Mouse (Mus musculus): Measurements from ENCODE around the gene Olfr507. TPM values are rescaled to one million over a fixed set of nuclear protein-coding genes. Genes with fewer than 3 reads are reported as not detected.
"Not testable (repeated sequence)": the region's sequence is repeated elsewhere in the genome, so short reads cannot be mapped to it uniquely, and the experiment has no call there.

Gene Olfr507
- total RNA-seq (2021) = not detected
- long read RNA-seq, experiment 1 = 0 reads
- long read RNA-seq, experiment 2 = 0 reads

DNA sequence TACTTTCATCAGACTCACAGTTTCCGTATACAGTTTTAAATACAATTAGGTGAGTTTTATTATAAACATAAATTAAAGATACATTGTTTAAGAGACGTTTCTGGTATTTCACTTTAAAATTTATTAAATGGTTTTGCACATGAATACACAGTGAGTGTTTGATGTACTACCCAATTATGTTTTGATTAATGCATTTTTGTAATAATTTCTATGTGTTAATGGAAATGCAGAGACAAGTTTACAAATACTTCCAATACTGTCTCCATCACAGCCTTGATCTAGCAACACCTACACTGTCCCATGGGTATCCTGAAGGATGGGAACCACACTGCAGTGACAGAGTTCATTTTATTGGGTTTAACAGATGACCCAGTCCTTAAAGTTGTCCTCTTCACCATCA, at the start of gene Olfr507:
Gene Olfr507 (plus strand): TSS at position 301 of the 400 bp plus-strand sequence.
- intact Hi-C loops (cut with DNase I) = no loop called here
- no peak for DNase-seq

DNA sequence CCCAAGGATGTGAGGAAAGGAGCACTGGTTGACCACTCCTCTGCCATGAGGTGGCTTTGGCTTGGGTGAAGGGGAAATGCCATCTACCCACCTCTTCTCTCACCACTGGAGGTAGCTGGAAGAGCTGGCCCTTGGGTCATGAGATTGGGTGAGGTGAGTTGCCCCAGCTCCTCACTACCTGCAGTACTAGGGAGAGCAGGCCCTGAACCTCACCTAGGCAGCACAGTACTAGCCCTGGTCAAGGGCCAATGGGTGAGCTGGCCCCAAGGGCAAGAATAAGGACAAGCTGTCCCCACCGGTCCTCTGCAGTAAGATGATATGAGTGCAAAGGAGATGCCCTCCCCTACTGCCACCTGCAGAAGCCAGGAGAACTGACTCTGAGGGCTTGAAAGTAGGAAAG, 31.8 kb upstream of the Olfr507 start:
- intact Hi-C loops (cut with DNase I) = no loop called here

GRCm38 (mm10) chr7:108601916-108602315, 19.7 kb upstream of the Olfr507 start:
- intact Hi-C loops (cut with DNase I); DNase-seq: not testable (repeated sequence)

More for the DNA sequence above, 31.8 kb upstream of the Olfr507 start:
- DNase-seq = no peak

DNA sequence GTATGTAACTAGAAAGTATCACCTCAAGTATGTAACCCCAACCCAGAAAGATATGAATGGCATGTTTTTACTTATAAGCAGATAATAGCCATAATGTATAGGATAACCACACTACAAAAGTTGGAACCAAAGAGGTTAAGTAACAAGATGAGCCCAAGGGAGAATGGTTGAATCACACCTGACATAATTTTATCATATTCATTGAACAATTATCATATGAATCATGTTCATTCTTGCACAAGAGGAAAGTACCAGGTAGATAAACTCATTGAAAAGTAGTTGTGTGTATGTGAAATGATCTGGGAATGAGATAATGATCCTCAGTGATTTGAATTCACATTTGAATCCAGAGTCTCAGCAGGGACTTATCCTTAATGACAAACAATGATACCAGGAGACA, 11.1 kb upstream of the Olfr507 start, which contains the start of gene Olfr506:
Gene Olfr506 (plus strand): TSS at position 301 of the 400 bp plus-strand sequence.
- intact Hi-C loops (cut with DNase I) = no loop called here
- DNase-seq = no peak

DNA sequence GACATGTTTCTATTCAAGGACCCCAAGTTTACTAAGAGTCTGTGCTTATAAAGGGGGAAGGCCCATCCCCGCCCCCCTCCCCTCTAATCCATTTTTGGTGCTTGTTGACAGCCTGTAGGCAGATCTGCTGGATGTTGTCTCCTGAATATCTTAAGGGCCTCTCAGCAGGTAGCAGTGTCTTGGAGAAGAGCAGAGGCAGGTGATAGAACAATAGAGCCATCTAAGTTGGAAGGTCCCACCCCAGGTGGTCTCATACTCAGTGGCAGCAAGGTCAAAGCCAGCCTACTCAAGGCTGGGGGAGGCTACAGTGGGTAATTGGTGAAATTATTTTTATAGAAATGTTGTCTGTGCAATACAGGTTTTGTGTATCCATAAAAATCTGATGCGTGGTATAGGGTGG, 7.5 kb upstream of the Olfr507 start:
- intact Hi-C loops (cut with DNase I) = no loop called here
- DNase-seq = no peak

DNA sequence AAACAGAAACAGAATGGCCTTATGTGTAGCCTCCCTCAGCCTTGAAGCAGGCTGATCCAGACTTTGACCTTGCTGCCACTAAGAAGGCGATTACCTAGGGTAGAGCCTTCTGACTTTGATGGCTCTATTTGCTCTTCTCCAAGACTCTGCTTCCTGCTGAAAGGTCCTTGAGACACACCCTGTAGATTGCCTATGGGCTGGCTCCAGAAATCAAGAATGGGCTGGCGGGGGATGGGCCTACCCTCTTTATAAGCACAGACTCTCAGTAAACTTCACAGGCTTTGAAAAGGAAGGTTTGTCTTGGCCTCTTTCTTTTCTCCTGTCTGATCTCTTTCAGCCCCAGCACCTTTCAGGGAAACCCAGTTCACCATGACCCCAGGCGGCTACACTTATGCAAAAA, 4.8 kb upstream of the Olfr507 start:
- intact Hi-C loops (cut with DNase I); DNase-seq: not testable (repeated sequence)

- DNase-seq = no peak
- intact Hi-C loops (cut with DNase I) = no loop called here
Measured at GRCm38 (mm10) chr7:108629694-108630093, 8.1 kb downstream of the Olfr507 start, which contains the start of gene Olfr508. Olfr508 (plus strand) TSS chr7:108629994.

- no peak for DNase-seq
- intact Hi-C loops (cut with DNase I) = no loop called here
Measured at GRCm38 (mm10) chr7:108651806-108652205, 30.2 kb downstream of the Olfr507 start, which contains the start of gene Olfr509. Olfr509 (minus strand) TSS chr7:108651906.

DNA sequence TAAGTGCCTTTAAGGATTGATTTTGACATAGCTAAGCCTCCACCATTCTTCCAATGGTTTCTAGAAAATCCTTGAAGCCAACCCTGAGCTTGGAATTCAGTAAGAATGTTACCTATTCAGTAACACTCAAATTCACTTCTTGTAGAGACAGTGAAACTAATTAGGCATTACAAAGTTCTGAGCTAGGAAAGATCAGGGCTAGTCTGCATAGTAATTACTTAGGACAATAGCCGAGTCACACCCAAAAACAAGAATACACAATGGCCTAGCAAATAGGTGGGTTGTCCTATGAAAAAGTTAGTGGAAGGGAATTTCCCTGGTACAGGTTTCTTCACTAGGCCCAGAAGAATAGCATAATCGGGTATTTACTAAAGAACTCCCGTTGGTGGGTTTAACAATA, 40.8 kb downstream of the Olfr507 start:
- no peak for DNase-seq
- intact Hi-C loops (cut with DNase I) = no loop called here

DNA sequence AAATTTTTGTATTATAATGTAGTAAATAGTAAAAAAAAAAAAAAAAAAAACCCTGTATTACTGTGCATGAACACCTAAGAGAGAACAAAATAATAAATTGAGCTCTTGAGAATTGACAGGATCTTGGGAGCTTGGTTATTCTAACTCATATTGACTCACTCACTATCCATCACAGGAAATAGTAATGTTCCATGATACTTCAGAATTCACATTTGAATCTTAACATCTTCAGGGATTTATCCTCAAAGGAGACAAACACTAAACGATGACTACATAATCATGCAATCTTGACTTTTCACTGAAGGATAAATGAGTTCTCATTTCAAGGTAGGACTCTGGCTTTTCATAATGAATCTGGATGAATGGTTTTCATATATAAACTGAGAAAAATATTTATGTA, 44.5 kb downstream of the Olfr507 start, which contains the start of gene Olfr510:
Gene Olfr510 (plus strand): TSS at position 301 of the 400 bp plus-strand sequence.
- DNase-seq = no peak

GRCm38 (mm10) chr7:108671058-108671457, 49.4 kb downstream of the Olfr507 start:
- intact Hi-C loops (cut with DNase I) = no loop called here
- no peak for DNase-seq

More for the DNA sequence above, 44.5 kb downstream of the Olfr507 start, which contains the start of gene Olfr510:
- intact Hi-C loops (cut with DNase I) = no loop called here

Other genes with a start within 250 kb of the Olfr507 start
- not detected for gene Olfr495, start 228.6 kb upstream of the Olfr507 start, total RNA-seq (2021)
- not detected for gene Olfr497, start 201.4 kb upstream of the Olfr507 start, total RNA-seq (2021)
- not detected for gene Olfr498, start 156.5 kb upstream of the Olfr507 start, total RNA-seq (2021)
- gene Olfr502, start 96.7 kb upstream of the Olfr507 start, total RNA-seq (2021) = not detected
- gene Olfr503, start 77.3 kb upstream of the Olfr507 start, total RNA-seq (2021) = not detected
- gene Olfr504, start 56.0 kb upstream of the Olfr507 start, total RNA-seq (2021) = not detected
- gene Olfr506, start 11.0 kb upstream of the Olfr507 start, total RNA-seq (2021) = not detected
- not detected for gene Olfr508, start 8.2 kb downstream of the Olfr507 start, total RNA-seq (2021)
- gene Olfr509, start 30.1 kb downstream of the Olfr507 start, total RNA-seq (2021) = not detected
- not detected for gene Olfr510, start 44.6 kb downstream of the Olfr507 start, total RNA-seq (2021)
- gene Olfr512, start 91.5 kb downstream of the Olfr507 start, total RNA-seq (2021) = not detected
- gene Olfr513, start 129.2 kb downstream of the Olfr507 start, total RNA-seq (2021) = not detected
- not detected for gene Olfr514, start 204.2 kb downstream of the Olfr507 start, total RNA-seq (2021)
- not detected for gene Olfr516, start 228.7 kb downstream of the Olfr507 start, total RNA-seq (2021)